Mouse (Mus musculus): ENCODE measurements around the gene Ptdss2. TPM values are rescaled to one million over a fixed set of nuclear protein-coding genes. Genes with fewer than 3 reads are reported as not detected.

The Ptdss2 gene
- 65.1 and 71.5 TPM in 2 replicates for polyA plus RNA-seq (2012; rRNA removed)

DNA sequence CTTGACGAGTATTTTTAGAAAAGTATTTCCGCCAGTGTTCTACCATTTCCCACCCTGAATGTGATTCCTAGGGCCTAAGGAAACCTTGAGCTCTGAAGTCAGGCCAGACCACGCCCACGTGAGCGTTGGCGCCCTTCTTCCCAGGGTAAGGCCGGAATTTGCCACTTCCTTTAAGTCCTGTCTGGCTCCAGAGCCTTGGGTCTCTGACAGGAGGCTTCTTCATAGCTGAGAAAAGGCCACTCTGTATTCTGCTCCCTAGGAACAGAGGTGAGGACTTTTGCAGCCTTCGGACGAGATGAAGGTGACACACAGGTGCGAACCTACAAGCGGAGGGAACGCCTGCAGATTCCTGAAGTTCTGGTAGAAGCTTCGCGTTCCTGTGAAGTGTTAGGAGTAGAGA, at the start of gene Ptdss2:
Gene Ptdss2 (plus strand): TSS at position 138 of the 400 bp plus-strand sequence.
- H3K36me3 ChIP-seq (ENCODE audit: control insufficient read depth, insufficient read depth, low read length) = no peaks in the 10 kb centered on the region
- peak within 1 kb of the TSS; percentile 89 for H3K27ac ChIP-seq (ENCODE audit: insufficient read depth, low read depth, low read length)
- DNase-seq = peak; percentile 89
- peaks cover 12% of the 10 kb centered on the region for H3K4me1 ChIP-seq (ENCODE audit: control insufficient read depth, insufficient read depth, low read length)
- TF ChIP-seq CTCF (conservative IDR thresholded peaks at IDR 0.05; ENCODE audit: insufficient read depth, insufficient read length, low read depth, low read length) (no peak), POLR2A (IDR thresholded peaks at IDR 0.05; ENCODE audit: low read depth, low read length) (no peak)
- WGBS = 35% methylated on average over 14 of the region's 14 CpGs
- H3K27me3 ChIP-seq (replicated peaks; ENCODE audit: control insufficient read depth, insufficient read depth, low read length) = no peaks in the 10 kb centered on the region
- H3K4me3 ChIP-seq (ENCODE audit: insufficient read depth, low read depth, low read length) = peak within 1 kb of the TSS; percentile 68

DNA sequence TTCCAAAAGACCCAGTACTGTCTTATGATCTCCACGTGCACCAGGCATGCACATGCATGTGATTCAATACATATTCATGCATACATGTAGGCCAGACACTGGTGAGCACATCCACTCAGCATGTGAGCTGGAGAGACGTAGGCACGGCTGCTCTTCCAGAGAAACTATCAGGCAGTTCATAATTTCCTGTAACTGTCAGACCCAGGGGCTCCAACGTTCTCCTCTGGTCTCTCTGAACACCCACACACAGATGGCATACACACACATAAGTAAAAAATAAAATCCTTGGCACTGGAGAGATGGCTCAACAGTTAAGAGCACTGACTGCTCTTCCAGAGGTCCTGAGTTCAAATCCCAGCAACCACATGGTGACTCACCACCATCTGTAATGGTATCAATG, 48.4 kb upstream of the Ptdss2 start:
- no peaks in the 10 kb centered on the region for H3K27me3 ChIP-seq (replicated peaks; ENCODE audit: control insufficient read depth, insufficient read depth, low read length)
- DNase-seq = no peak
- 0 out of 2 replicates have a peak, but pooled peaks cover 3% of the 10 kb centered on the region for H3K4me1 ChIP-seq (ENCODE audit: control insufficient read depth, insufficient read depth, low read length)
- H3K27ac ChIP-seq (ENCODE audit: insufficient read depth, low read depth, low read length) = no peak overlapping the region
- H3K36me3 ChIP-seq (ENCODE audit: control insufficient read depth, insufficient read depth, low read length) = no peaks in the 10 kb centered on the region
- H3K4me3 ChIP-seq (ENCODE audit: insufficient read depth, low read depth, low read length) = no peak overlapping the region
- TF ChIP-seq POLR2A (IDR thresholded peaks at IDR 0.05; ENCODE audit: low read depth, low read length) (no peak), CTCF (conservative IDR thresholded peaks at IDR 0.05; ENCODE audit: insufficient read depth, insufficient read length, low read depth, low read length) (no peak)
- 81% methylated on average over 4 of the region's 4 CpGs for WGBS

DNA sequence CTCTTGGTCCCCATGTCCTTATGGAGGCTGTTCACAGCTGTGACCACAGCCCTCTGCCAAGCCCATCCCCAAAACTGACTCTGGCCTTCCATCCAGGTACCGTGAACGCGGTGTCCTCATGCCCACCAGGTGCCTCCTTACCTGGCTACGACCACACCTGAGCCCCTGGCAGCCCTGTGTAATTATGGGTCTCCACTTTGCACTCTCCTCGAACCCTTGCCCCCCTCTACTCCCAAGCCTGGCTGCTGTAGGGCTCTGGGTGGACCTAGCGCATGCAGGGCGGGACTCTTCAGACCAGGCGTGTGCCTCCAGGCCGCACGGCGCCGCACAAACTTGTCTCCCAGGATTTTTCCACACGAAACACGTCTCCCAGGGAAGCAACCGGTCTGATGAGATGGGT, 44.3 kb upstream of the Ptdss2 start, which contains the start of gene Pkp3:
Gene Pkp3 (plus strand): TSS at position 378 of the 400 bp plus-strand sequence.
- no peak within 1 kb of the TSS for H3K27ac ChIP-seq (ENCODE audit: insufficient read depth, low read depth, low read length)
- WGBS = 94% methylated on average over 15 of the region's 15 CpGs
- no peaks in the 10 kb centered on the region for H3K4me1 ChIP-seq (ENCODE audit: control insufficient read depth, insufficient read depth, low read length)
- H3K4me3 ChIP-seq (ENCODE audit: insufficient read depth, low read depth, low read length) = no peak within 1 kb of the TSS
- no peaks in the 10 kb centered on the region for H3K27me3 ChIP-seq (replicated peaks; ENCODE audit: control insufficient read depth, insufficient read depth, low read length)
- DNase-seq = no peak
- TF ChIP-seq CTCF (conservative IDR thresholded peaks at IDR 0.05; ENCODE audit: insufficient read depth, insufficient read length, low read depth, low read length) (no peak), POLR2A (IDR thresholded peaks at IDR 0.05; ENCODE audit: low read depth, low read length) (no peak)
- no peaks in the 10 kb centered on the region for H3K36me3 ChIP-seq (ENCODE audit: control insufficient read depth, insufficient read depth, low read length)

DNA sequence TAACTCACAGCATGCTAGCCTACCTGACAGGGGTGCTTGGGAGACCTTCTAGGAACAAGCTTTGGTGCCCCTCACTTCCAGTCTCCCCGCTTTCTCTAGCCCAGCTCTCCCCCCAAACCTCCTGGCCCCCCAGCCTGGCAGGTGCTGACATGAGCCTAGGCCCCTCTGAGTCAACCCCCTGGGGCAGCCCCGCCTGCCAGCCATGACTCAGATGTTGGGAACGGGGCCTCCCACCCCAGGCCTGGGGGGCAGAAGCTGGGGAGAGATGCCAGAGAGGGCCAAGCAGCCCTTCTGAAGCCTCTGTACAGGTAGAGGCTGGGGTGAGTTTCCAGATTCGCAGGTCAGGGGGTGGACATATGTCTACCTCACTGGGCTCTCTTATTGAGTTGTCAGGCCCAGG, 43.3 kb upstream of the Ptdss2 start:
- DNase-seq = no peak
- H3K4me3 ChIP-seq (ENCODE audit: insufficient read depth, low read depth, low read length) = no peak overlapping the region
- TF ChIP-seq POLR2A (IDR thresholded peaks at IDR 0.05; ENCODE audit: low read depth, low read length) = no peak
- TF ChIP-seq CTCF (conservative IDR thresholded peaks at IDR 0.05; ENCODE audit: insufficient read depth, insufficient read length, low read depth, low read length) = no peak
- H3K4me1 ChIP-seq (ENCODE audit: control insufficient read depth, insufficient read depth, low read length) = no peaks in the 10 kb centered on the region
- no peaks in the 10 kb centered on the region for H3K36me3 ChIP-seq (ENCODE audit: control insufficient read depth, insufficient read depth, low read length)
- H3K27me3 ChIP-seq (replicated peaks; ENCODE audit: control insufficient read depth, insufficient read depth, low read length) = no peaks in the 10 kb centered on the region
- H3K27ac ChIP-seq (ENCODE audit: insufficient read depth, low read depth, low read length) = peak overlapping the region; percentile 80; the same call in 1 of the 2 replicates
- 92% methylated on average over 4 of the region's 4 CpGs for WGBS

DNA sequence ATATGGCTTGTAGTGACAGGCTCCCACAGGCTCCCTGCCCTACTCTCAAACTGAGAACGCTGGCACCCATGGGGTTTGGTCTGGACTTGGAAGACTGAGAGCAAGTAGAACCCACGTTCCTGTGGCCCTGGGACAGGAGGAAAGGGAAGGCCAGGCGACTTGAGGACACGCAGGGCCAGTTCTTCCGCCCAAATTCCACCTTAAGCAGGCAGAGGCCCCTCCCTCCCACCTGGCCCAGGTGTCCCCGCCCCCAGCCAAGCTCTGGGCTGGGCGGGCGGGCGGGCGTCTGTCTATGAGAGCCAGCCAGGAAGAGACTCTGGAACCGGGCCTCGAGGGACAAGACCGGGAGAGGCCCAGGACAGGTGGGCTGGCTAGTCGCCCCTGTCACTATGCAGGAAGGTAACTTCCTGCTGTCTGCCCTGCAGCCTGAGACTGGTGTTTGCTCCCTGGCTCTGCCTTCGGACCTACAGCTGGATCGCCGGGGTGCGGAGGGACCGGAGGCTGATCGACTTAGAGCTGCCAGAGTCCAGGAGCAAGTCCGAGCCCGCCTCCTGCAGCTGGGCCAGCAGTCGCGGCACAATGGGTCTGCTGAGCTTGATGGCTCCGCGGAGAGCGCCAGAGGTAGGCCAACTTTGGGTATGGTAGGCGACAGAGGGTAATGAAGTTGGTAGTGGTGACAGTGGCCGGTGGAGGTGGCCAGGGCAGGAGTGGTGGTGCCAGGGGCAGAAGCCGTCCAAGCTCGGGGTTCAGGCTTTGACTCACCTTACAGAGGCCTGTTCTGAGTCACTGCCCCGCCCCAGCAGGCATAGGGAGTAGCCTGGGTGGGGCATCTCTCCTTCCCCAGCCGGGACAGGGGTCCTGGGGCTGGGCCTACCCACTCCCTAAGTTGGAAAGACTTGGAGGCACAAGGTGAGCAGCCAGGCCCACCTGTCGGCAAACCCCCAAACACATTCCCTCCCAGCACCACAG, 42.4 kb upstream of the Ptdss2 start:
- Histone ChIP-seq H3K4me1 (ENCODE audit: control insufficient read depth, insufficient read depth, low read length) (no peaks in the 10 kb centered on the region), H3K4me3 (ENCODE audit: insufficient read depth, low read depth, low read length) (peak overlapping the region; percentile 83), H3K36me3 (ENCODE audit: control insufficient read depth, insufficient read depth, low read length) (no peaks in the 10 kb centered on the region), H3K27ac (ENCODE audit: insufficient read depth, low read depth, low read length) (peak overlapping the region; percentile 80), H3K27me3 (replicated peaks; ENCODE audit: control insufficient read depth, insufficient read depth, low read length) (no peaks in the 10 kb centered on the region)
- WGBS = 21% methylated on average over 34 of the region's 34 CpGs
- TF ChIP-seq POLR2A (IDR thresholded peaks at IDR 0.05; ENCODE audit: low read depth, low read length) = no peak
- no peak for TF ChIP-seq CTCF (conservative IDR thresholded peaks at IDR 0.05; ENCODE audit: insufficient read depth, insufficient read length, low read depth, low read length)
- peak; percentile 81 for DNase-seq

DNA sequence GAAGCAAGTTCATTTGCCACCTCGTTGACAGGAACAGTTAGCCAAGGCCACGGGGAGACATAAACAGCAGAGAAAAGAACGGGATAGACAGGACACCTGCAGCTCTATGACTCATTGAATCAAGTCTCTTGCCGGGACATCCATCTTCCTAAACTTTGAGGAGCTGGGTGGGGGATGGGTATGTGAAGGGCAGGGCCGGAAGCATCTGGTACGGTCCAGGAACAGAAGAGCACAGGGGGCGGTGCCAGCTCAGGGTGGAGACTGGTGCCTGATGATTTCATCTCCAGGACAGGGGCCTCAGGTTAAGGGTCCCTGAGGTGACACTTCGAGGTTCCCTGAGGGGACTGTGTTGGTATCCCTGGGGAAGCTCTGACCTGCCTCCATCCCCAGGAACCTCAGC, 34.3 kb upstream of the Ptdss2 start:
- peaks cover 7% of the 10 kb centered on the region; the same call in 1 of the 2 replicates for H3K4me1 ChIP-seq (ENCODE audit: control insufficient read depth, insufficient read depth, low read length)
- no peaks in the 10 kb centered on the region for H3K36me3 ChIP-seq (ENCODE audit: control insufficient read depth, insufficient read depth, low read length)
- no peaks in the 10 kb centered on the region for H3K27me3 ChIP-seq (replicated peaks; ENCODE audit: control insufficient read depth, insufficient read depth, low read length)
- no peak overlapping the region for H3K27ac ChIP-seq (ENCODE audit: insufficient read depth, low read depth, low read length)
- TF ChIP-seq POLR2A (IDR thresholded peaks at IDR 0.05; ENCODE audit: low read depth, low read length) = no peak
- no peak for TF ChIP-seq CTCF (conservative IDR thresholded peaks at IDR 0.05; ENCODE audit: insufficient read depth, insufficient read length, low read depth, low read length)
- H3K4me3 ChIP-seq (ENCODE audit: insufficient read depth, low read depth, low read length) = no peak overlapping the region
- no peak for DNase-seq
- WGBS = 40% methylated on average over 8 of the region's 8 CpGs

DNA sequence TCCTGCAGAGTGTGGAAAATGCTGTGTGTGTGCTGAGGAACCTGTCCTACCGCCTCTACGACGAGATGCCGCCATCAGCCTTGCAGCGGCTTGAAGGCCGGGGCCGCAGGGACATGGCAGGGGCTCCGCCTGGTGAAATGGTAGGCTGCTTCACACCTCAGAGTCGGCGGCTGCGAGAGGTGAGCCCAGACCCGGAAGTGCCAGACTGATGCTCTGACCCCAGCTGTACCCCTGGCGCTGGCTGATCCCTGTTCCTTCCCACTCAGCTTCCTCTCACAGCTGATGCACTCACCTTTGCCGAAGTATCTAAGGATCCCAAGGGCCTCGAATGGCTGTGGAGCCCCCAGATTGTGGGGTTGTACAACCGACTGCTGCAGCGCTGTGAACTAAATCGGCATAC, 33.7 kb upstream of the Ptdss2 start:
- Histone ChIP-seq H3K4me1 (ENCODE audit: control insufficient read depth, insufficient read depth, low read length) (peaks cover 12% of the 10 kb centered on the region; the same call in 1 of the 2 replicates), H3K27ac (ENCODE audit: insufficient read depth, low read depth, low read length) (no peak overlapping the region), H3K36me3 (ENCODE audit: control insufficient read depth, insufficient read depth, low read length) (no peaks in the 10 kb centered on the region; the same call in 1 of the 2 replicates), H3K27me3 (replicated peaks; ENCODE audit: control insufficient read depth, insufficient read depth, low read length) (no peaks in the 10 kb centered on the region), H3K4me3 (ENCODE audit: insufficient read depth, low read depth, low read length) (no peak overlapping the region)
- WGBS = 41% methylated on average over 18 of the region's 18 CpGs
- TF ChIP-seq POLR2A (IDR thresholded peaks at IDR 0.05; ENCODE audit: low read depth, low read length) (no peak), CTCF (conservative IDR thresholded peaks at IDR 0.05; ENCODE audit: insufficient read depth, insufficient read length, low read depth, low read length) (no peak)
- no peak for DNase-seq

All from kidney, adult 2 months (tissue).